ENCODE assay signal across 7 mouse cellular contexts in genomic region chr11:88172601-88173325, GRCm38 (mm10). TPM values are rescaled to one million over a fixed set of nuclear protein-coding genes. Genes with fewer than 3 reads are reported as not detected.
A peak's percentile ranks its signal among the peaks of the same experiment; 100 is the strongest.
DNase-seq lines count a peak whose midpoint lies in the region; ATAC-seq and TF ChIP-seq lines count a peak whose summit lies in the region.

No protein-coding gene starts in this region.

- H3K27me3 ChIP-seq in embryonic facial prominence, embryonic 15.5 days = peaks cover 7% of the 10 kb centered on the region
- H3K27me3 ChIP-seq in heart, postnatal 0 days (ENCODE audit: control insufficient read depth, insufficient read depth, low read length) = no peaks in the 10 kb centered on the region
- H3K27me3 ChIP-seq in midbrain, embryonic 15.5 days (replicated peaks) = no peaks in the 10 kb centered on the region

- no peak for TF ChIP-seq CTCF in heart, postnatal 0 days (IDR thresholded peaks at IDR 0.05; ENCODE audit: low read depth)

- peaks cover 31% of the 10 kb centered on the region for H3K4me1 ChIP-seq in embryonic facial prominence, embryonic 15.5 days
- peaks cover 24% of the 10 kb centered on the region for H3K4me1 ChIP-seq in heart, postnatal 0 days (ENCODE audit: control insufficient read depth, insufficient read depth)
- peaks cover 13% of the 10 kb centered on the region for H3K4me1 ChIP-seq in midbrain, embryonic 15.5 days

- H3K9ac ChIP-seq in embryonic facial prominence, embryonic 15.5 days = no peak overlapping the region
- 0 out of 2 replicates have a peak overlapping the region, but pooled peaks have one; percentile 41 for H3K9ac ChIP-seq in heart, postnatal 0 days (replicated peaks; ENCODE audit: low read depth, low read length)
- H3K9ac ChIP-seq in midbrain, embryonic 15.5 days = no peak overlapping the region

- peak overlapping the region; percentile 75 for H3K27ac ChIP-seq in embryonic facial prominence, embryonic 15.5 days (replicated peaks)
- H3K27ac ChIP-seq in heart, postnatal 0 days (ENCODE audit: low read depth) = peak overlapping the region; percentile 81
- H3K27ac ChIP-seq in midbrain, embryonic 15.5 days = 0 out of 2 replicates have a peak overlapping the region, but pooled peaks have one; percentile 29

- DNase-seq in adrenal gland, postnatal 14 days = peak; percentile 80
- peak; percentile 78 for DNase-seq in heart, postnatal 0 days (ENCODE audit: low spot score)
- peak; percentile 75 to 86 for DNase-seq in kidney, postnatal 25 days
- no peak for DNase-seq in spleen, postnatal 4 days (ENCODE audit: low spot score in 2 of 2)
- DNase-seq in thymus, postnatal 10 days (ENCODE audit: low spot score in 2 of 2) = no peak

- no peaks in the 10 kb centered on the region for H3K9me3 ChIP-seq in embryonic facial prominence, embryonic 15.5 days (replicated peaks)
- no peaks in the 10 kb centered on the region for H3K9me3 ChIP-seq in heart, postnatal 0 days (replicated peaks; ENCODE audit: control insufficient read depth, low read length)
- no peaks in the 10 kb centered on the region for H3K9me3 ChIP-seq in midbrain, embryonic 15.5 days

- 23% methylated on average over 10 of the region's 10 CpGs for WGBS in embryonic facial prominence, embryonic 15.5 days
- 21% methylated on average over 10 of the region's 10 CpGs for WGBS in heart, postnatal 0 days
- 42% methylated on average over 10 of the region's 10 CpGs for whole genome bisulfite sequencing in midbrain, embryonic 15.5 days

- TF ChIP-seq EP300 in heart, postnatal 0 days (IDR thresholded peaks at IDR 0.05; ENCODE audit: low read depth) = peak; percentile 88; the same call in 1 of the 2 replicates

- no peak overlapping the region for H3K4me2 ChIP-seq in embryonic facial prominence, embryonic 15.5 days (replicated peaks)
- peak overlapping the region; percentile 16 for H3K4me2 ChIP-seq in heart, postnatal 0 days (ENCODE audit: low read depth, low read length)
- H3K4me2 ChIP-seq in midbrain, embryonic 15.5 days = no peak overlapping the region

- ATAC-seq in embryonic facial prominence, embryonic 15.5 days (ENCODE audit: insufficient number of reproducible peaks, low FRiP score, low TSS enrichment, low read depth) = peak; percentile 76
- peak; percentile 82 for ATAC-seq in heart, postnatal 0 days (ENCODE audit: insufficient read depth, low read depth)
- 0 out of 2 replicates have a peak, but pooled peaks have one; percentile 39 for ATAC-seq in midbrain, embryonic 15.5 days (replicated peaks)

- peaks cover 13% of the 10 kb centered on the region; the same call in 1 of the 2 replicates for H3K36me3 ChIP-seq in embryonic facial prominence, embryonic 15.5 days
- H3K36me3 ChIP-seq in heart, postnatal 0 days (replicated peaks; ENCODE audit: control insufficient read depth, insufficient read depth, low read length) = peaks cover 10% of the 10 kb centered on the region
- H3K36me3 ChIP-seq in midbrain, embryonic 15.5 days (replicated peaks) = no peaks in the 10 kb centered on the region

- no peak overlapping the region for H3K4me3 ChIP-seq in embryonic facial prominence, embryonic 15.5 days (replicated peaks)
- no peak overlapping the region for H3K4me3 ChIP-seq in heart, postnatal 0 days (ENCODE audit: low read depth, low read length)
- no peak overlapping the region for H3K4me3 ChIP-seq in midbrain, embryonic 15.5 days

RNA-seq across cellular contexts. Expression of gene Mrps23, which starts 31.4 kb away (rescaled TPM):
- total RNA-seq in adrenal gland, postnatal 14 days (2021) = 173 and 176 TPM in 2 replicates
- 58.4 and 61.6 TPM in 2 replicates for polyA plus RNA-seq in embryonic facial prominence, embryonic 15.5 days (2015; fragmentation: Nextera tagmentation; extraction: Ambion mirVana)
- 77.6 and 240 TPM in 2 replicates for total RNA-seq in heart, postnatal 0 days (2014; rRNA removed; ENCODE audit: low replicate concordance)
- 156 TPM in 2 replicates for polyA plus RNA-seq in heart, postnatal 0 days (2015; fragmentation: Nextera tagmentation; extraction: Ambion mirVana)
- 60.6 and 62.4 TPM in 2 replicates for polyA plus RNA-seq in midbrain, embryonic 15.5 days (2015; fragmentation: Nextera tagmentation; extraction: Ambion mirVana)

Comparison
In these comparisons a context has a peak if more than half of its experiments do, and no peak if none do; other contexts are left out.
1. DNase-seq: peak in adrenal gland, postnatal 14 days (single experiment), heart, postnatal 0 days (single experiment) and kidney, postnatal 25 days (2 of 2); none in spleen, postnatal 4 days (0 of 2) and thymus, postnatal 10 days (0 of 2).
2. H3K27ac ChIP-seq: peak in every context shown above with its lines; median percentile 81 in heart, postnatal 0 days; 75 in embryonic facial prominence, embryonic 15.5 days; 29 in midbrain, embryonic 15.5 days.
3. Peak in every context shown above with its lines, with median percentiles within 50 percentile points of each other: ATAC-seq.